Mouse (Mus musculus) neural tube, embryonic 11.5 days (tissue): Measurements from ENCODE around the gene Wdr83. TPM values are rescaled to one million over a fixed set of nuclear protein-coding genes. Genes with fewer than 3 reads are reported as not detected.
A peak's percentile ranks its signal among the peaks of the same experiment; 100 is the strongest.

Source experiments
- ATAC-seq: fragments of 200-750 bp; cut with Nextera tagmentation; 2 replicates; pipeline ENCODE4 v1.8.0; 2017; ENCODE audit warnings: moderate number of reproducible peaks, mild to moderate bottlenecking, moderate TSS enrichment, moderate library complexity; ENCODE audit not compliant: insufficient read depth, low FRiP score, low TSS enrichment
- DNase-seq: peaks from one replicate; pipeline ENCODE4 v3.0.0-alpha.2; 2015; ENCODE audit warnings: low spot score
- H3K27ac ChIP-seq: fragments of 300-500 bp; sonication (generic); 2 replicates; pipeline ENCODE4 v1.5.1; 2014; ENCODE audit warnings: low read depth, mild to moderate bottlenecking, low read length
- H3K27me3 ChIP-seq: fragments of 300-500 bp; sonication (generic); 2 replicates; pipeline ENCODE4 v1.6.1; 2014; ENCODE audit warnings: mild to moderate bottlenecking, low read length, mixed read lengths; ENCODE audit not compliant: control insufficient read depth, insufficient read depth
- H3K36me3 ChIP-seq: fragments of 300-500 bp; sonication (generic); 2 replicates; pipeline ENCODE4 v1.6.1; 2014; ENCODE audit warnings: mild to moderate bottlenecking, low read length, moderate library complexity, mixed read lengths; ENCODE audit not compliant: control insufficient read depth, insufficient read depth
- H3K4me1 ChIP-seq: fragments of 300-500 bp; sonication (generic); 2 replicates; pipeline ENCODE4 v1.6.1; 2014; ENCODE audit warnings: low read length, mixed read lengths; ENCODE audit not compliant: control insufficient read depth, insufficient read depth
- H3K4me2 ChIP-seq: fragments of 300-500 bp; sonication (generic); 2 replicates; pipeline ENCODE4 v1.6.1; 2014; ENCODE audit warnings: low read depth, mild to moderate bottlenecking, moderate library complexity
- H3K4me3 ChIP-seq: fragments of 300-500 bp; sonication (generic); 2 replicates; pipeline ENCODE4 v1.5.1; 2014; ENCODE audit warnings: low read depth, low read length
- H3K9ac ChIP-seq: fragments of 300-500 bp; sonication (generic); 2 replicates; pipeline ENCODE4 v1.6.1; 2014; ENCODE audit warnings: mild to moderate bottlenecking, low read length
- H3K9me3 ChIP-seq: fragments of 300-500 bp; sonication (generic); 2 replicates; pipeline ENCODE4 v1.6.1; 2016; ENCODE audit warnings: low read length; ENCODE audit not compliant: control insufficient read depth
- WGBS: fragments of 180-500 bp; shearing (Covaris S2); extraction: QIAGEN DNeasy Blood & Tissue Kit; methylation state at CpG from one replicate; pipeline ENCODE4 v1.1.7; 2014; 5-methylcytosine and 5-hydroxymethylcytosine counted together
- microRNA-seq: library from miRNA; unstranded; fragments of <30 nt; microRNA quantifications from one replicate; pipeline ENCODE4, GENCODE M21; 2016
- polyA plus RNA-seq: library from polyadenylated mRNA; unstranded; fragments of >200 nt; fragmentation: Nextera tagmentation; extraction: Ambion mirVana; gene quantifications from 2 replicates; pipeline ENCODE4 v1.2.1, GENCODE M21; 2014

Wdr83 gene
- polyA plus RNA-seq, 1 experiment from 2014 or later, result 60.6 TPM

DNA sequence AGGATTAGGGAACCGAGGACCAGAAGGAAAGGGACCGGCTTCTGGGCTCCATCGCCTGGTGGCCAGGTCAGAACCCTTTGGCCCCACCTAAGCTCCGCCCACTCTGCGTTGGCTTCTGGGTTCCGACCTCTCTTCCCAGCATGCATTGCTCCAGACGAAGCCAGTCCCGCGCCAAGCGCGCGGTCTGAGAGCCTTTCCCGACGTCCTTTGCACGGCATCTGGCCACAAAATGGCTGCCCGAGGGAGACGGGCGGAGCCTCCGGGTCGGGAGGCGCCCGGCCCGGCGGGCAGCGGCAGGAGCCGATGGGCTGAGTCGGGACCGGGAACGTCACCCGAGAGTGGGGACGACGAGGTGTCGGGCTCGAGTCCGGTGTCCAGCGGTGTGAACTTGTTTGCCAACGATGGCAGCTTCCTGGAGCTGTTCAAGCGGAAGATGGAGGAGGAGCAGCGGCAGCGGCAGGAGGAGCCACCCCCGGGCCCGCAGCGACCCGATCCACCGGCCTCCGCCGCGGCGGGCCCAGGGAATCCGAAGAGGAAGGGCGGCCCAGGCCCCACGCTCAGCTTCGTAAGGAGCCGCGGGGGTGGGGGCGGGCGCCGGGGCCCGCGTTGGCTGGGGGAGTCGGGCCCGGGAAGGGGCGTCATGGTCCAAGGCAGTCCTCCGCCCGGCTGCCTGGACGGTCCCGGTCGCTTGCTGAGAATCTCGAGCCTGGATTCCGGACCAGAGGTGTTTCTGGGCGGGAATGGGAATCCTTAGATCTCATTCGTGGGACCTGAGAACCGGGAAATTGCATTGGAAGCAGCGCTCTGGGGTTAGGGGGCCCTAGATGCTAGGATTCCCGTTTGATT is 54.2 kb downstream of the Wdr83 start, which contains the start of gene Trir:
Gene Trir, plus strand, starts transcription at position 154 of the 846 bp plus-strand sequence.
- DNase-seq, result peak; percentile 97
- Histone ChIP-seq H3K36me3 (peaks cover 15% of the 10 kb centered on the region), H3K4me3 (peak within 1 kb of the TSS; percentile 100)

DNA sequence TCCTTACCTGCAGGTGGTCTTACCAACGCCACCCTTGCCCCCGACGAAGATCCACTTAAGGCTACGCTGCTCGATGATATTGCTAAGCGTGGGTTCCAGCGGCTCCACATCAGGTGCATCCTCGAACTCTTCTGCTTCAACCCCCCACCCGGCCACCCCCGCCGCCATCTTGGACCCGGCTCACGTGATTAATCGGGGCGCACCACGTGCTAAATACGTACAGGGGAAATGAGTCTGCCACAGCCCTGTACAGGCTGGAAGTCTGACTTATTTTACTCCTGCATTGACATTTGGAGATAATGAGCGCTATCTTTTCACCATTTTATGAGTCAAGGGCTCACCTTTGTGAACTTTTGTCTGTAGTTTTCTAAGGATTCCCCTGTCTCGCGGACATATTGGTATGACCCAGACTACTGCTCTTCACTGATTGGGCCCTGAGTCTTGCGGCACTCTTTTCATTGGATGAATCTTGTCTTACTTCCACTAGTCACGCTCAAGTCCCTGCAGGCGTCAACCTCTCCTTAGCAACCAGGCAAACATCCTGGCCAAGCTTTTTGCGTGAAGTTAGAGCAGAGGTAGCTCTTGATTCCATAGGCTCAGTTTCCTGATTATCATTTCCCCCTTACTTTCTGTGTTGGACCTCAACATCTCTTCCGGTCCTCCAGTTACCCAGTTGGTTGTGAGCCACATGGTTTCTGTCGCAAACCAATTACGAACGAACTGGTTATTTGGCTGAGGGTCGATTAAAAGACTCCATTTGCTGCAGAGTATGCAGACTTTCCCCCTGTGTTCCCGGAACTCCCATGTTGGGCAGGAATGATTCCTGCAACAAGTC is 55.8 kb downstream of the Wdr83 start, which contains the start of gene Asna1:
Gene Asna1, minus strand, starts transcription at position 184 of the 835 bp plus-strand sequence.
- H3K27ac ChIP-seq, result peak within 1 kb of the TSS; percentile 60
- peaks cover 13% of the 10 kb centered on the region for H3K36me3 ChIP-seq
- H3K4me1 ChIP-seq, result peaks cover 27% of the 10 kb centered on the region

More for the DNA sequence above, 54.2 kb downstream of the Wdr83 start, which contains the start of gene Trir:
- Histone ChIP-seq H3K9me3 (no peaks in the 10 kb centered on the region), H3K4me2 (peak within 1 kb of the TSS; percentile 88), H3K27me3 (no peaks in the 10 kb centered on the region), H3K4me1 (peaks cover 27% of the 10 kb centered on the region), H3K27ac (peak within 1 kb of the TSS; percentile 67), H3K9ac (peak within 1 kb of the TSS; percentile 99)
- WGBS, result 0% methylated on average over 68 of the region's 75 CpGs
- ATAC-seq, result peak; percentile 80

More for the DNA sequence above, 55.8 kb downstream of the Wdr83 start, which contains the start of gene Asna1:
- Histone ChIP-seq H3K27me3 (no peaks in the 10 kb centered on the region), H3K4me3 (peak within 1 kb of the TSS; percentile 90), H3K9ac (peak within 1 kb of the TSS; percentile 85), H3K4me2 (peak within 1 kb of the TSS; percentile 88), H3K9me3 (no peaks in the 10 kb centered on the region)
- DNase-seq (peak; percentile 89), ATAC-seq (peak; percentile 88)
- 7% methylated on average over 30 of the region's 30 CpGs for WGBS

Small RNA genes lying within 50 kb of the gene (microRNA-seq; reads per million reads assigned to microRNA genes)
- gene Gm23388 (3.1 reads per million, percentile 6 among the genes with 10 or more reads in this experiment), gene Mir7070 (not detected)

Other genes starting within 250 kb of the Wdr83 start
- gene Gadd45gip1, start 249.8 kb downstream of the Wdr83 start, polyA plus RNA-seq, result 38.6 and 38.7 TPM in 2 replicates
- gene Rad23a, start 240.6 kb downstream of the Wdr83 start, polyA plus RNA-seq, result 101 TPM in 2 replicates
- 870 and 925 TPM in 2 replicates for gene Calr, start 234.4 kb downstream of the Wdr83 start, polyA plus RNA-seq
- gene Farsa, start 224.3 kb downstream of the Wdr83 start, polyA plus RNA-seq, result 95.7 and 104 TPM in 2 replicates
- 50.5 and 56.9 TPM in 2 replicates for gene Syce2, start 209.2 kb downstream of the Wdr83 start, polyA plus RNA-seq
- 31.5 and 33.7 TPM in 2 replicates for gene Gcdh, start 187.4 kb downstream of the Wdr83 start, polyA plus RNA-seq
- gene Klf1, start 179.4 kb downstream of the Wdr83 start, polyA plus RNA-seq, result 11.8 and 12.9 TPM in 2 replicates
- 4.0 and 4.9 TPM in 2 replicates for gene Dnase2a, start 172.7 kb downstream of the Wdr83 start, polyA plus RNA-seq
- 13.8 and 14.6 TPM in 2 replicates for gene Mast1, start 143.9 kb downstream of the Wdr83 start, polyA plus RNA-seq
- 0.25 TPM in 1 of 2 replicates, not detected in the other for gene Rtbdn, start 134.3 kb downstream of the Wdr83 start, polyA plus RNA-seq
- gene Gm49661, start 111.9 kb downstream of the Wdr83 start, polyA plus RNA-seq, result not detected in 2 replicates
- 1,335 and 1,358 TPM in 2 replicates for gene Prdx2, start 111.7 kb downstream of the Wdr83 start, polyA plus RNA-seq
- 92.9 and 116 TPM in 2 replicates for gene Rnaseh2a, start 111.5 kb downstream of the Wdr83 start, polyA plus RNA-seq
- 6.2 and 6.9 TPM in 2 replicates for gene Junb, start 102.6 kb downstream of the Wdr83 start, polyA plus RNA-seq
- 10.5 and 12.9 TPM in 2 replicates for gene Hook2, start 90.7 kb downstream of the Wdr83 start, polyA plus RNA-seq
- not detected in 2 replicates for gene Best2, start 66.8 kb downstream of the Wdr83 start, polyA plus RNA-seq
- gene Asna1, start 56.0 kb downstream of the Wdr83 start, polyA plus RNA-seq, result 129 and 130 TPM in 2 replicates
- gene Trir, start 54.5 kb downstream of the Wdr83 start, polyA plus RNA-seq, result 158 and 170 TPM in 2 replicates
- gene Tnpo2, start 44.4 kb downstream of the Wdr83 start, polyA plus RNA-seq, result 16.3 and 19.7 TPM in 2 replicates
- 25.0 and 25.8 TPM in 2 replicates for gene Fbxw9, start 21.3 kb downstream of the Wdr83 start, polyA plus RNA-seq
- gene Gm5741, start 13.3 kb downstream of the Wdr83 start, polyA plus RNA-seq, result not detected in 2 replicates
- gene Dhps, start 9.5 kb downstream of the Wdr83 start, polyA plus RNA-seq, result 70.3 and 73.8 TPM in 2 replicates
- 117 and 119 TPM in 2 replicates for gene Wdr83os, start 566 bp downstream of the Wdr83 start, polyA plus RNA-seq
- 14.4 and 17.4 TPM in 2 replicates for gene Man2b1, start 2.0 kb upstream of the Wdr83 start, polyA plus RNA-seq
- gene Zfp791, start 41.8 kb upstream of the Wdr83 start, polyA plus RNA-seq, result 1.2 and 1.7 TPM in 2 replicates
- gene Cks1brt, start 70.6 kb upstream of the Wdr83 start, polyA plus RNA-seq, result not detected in 2 replicates
- not detected in 2 replicates for gene Olfr371, start 144.7 kb upstream of the Wdr83 start, polyA plus RNA-seq
- gene Orc6, start 218.3 kb upstream of the Wdr83 start, polyA plus RNA-seq, result 125 and 130 TPM in 2 replicates
- gene Vps35, start 218.5 kb upstream of the Wdr83 start, polyA plus RNA-seq, result 176 and 184 TPM in 2 replicates